Mouse (Mus musculus) right cerebral cortex, postnatal 36 days (tissue): ENCODE measurements around the gene Vgf.

ENCODE experiments used
- DNase-seq, 2 experiments: peaks; one replicate each; pipeline ENCODE4 v3.0.0; 2022; ENCODE audit warnings: low spot score in 2 of 2, mixed read lengths in 1 of 2

Vgf gene

GRCm38 (mm10) chr5:137030416-137030810 is 4.2 kb downstream of the Vgf start:
- peak; percentile 53 to 57 for DNase-seq

- no peak for DNase-seq
Measured at GRCm38 (mm10) chr5:137031076-137032032, 5.2 kb downstream of the Vgf start.

GRCm38 (mm10) chr5:137032033-137032421 is 5.8 kb downstream of the Vgf start:
- peak; percentile 51 to 52 for DNase-seq

GRCm38 (mm10) chr5:137032641-137033074 is 6.5 kb downstream of the Vgf start:
- peak; percentile 80 to 81 for DNase-seq

- DNase-seq = no peak
Measured at GRCm38 (mm10) chr5:137036211-137036610, 10.0 kb downstream of the Vgf start.

- DNase-seq = no peak
Measured at GRCm38 (mm10) chr5:137039453-137039852, 13.3 kb downstream of the Vgf start.

GRCm38 (mm10) chr5:137041442-137041841 is 15.2 kb downstream of the Vgf start:
- no peak for DNase-seq

GRCm38 (mm10) chr5:137043997-137044396 is 17.8 kb downstream of the Vgf start:
- no peak for DNase-seq

GRCm38 (mm10) chr5:137045402-137046323 is 19.5 kb downstream of the Vgf start, which contains the start of gene Ap1s1:
TSS of gene Ap1s1 (minus strand) at chr5:137046135.
- DNase-seq = peak; percentile 97 to 98

GRCm38 (mm10) chr5:137046324-137046718 is 20.1 kb downstream of the Vgf start:
- no peak for DNase-seq

GRCm38 (mm10) chr5:137046991-137047390 is 20.8 kb downstream of the Vgf start:
- DNase-seq = no peak

- no peak for DNase-seq
Measured at GRCm38 (mm10) chr5:137051125-137051524, 24.9 kb downstream of the Vgf start.

GRCm38 (mm10) chr5:137051914-137052505 is 25.8 kb downstream of the Vgf start:
- DNase-seq = peak in 1 of 2 experiments; percentile 65

GRCm38 (mm10) chr5:137054299-137054698 is 28.1 kb downstream of the Vgf start:
- DNase-seq = no peak

- no peak for DNase-seq
Measured at GRCm38 (mm10) chr5:137054873-137055272, 28.7 kb downstream of the Vgf start.

GRCm38 (mm10) chr5:137061809-137062481 is 35.8 kb downstream of the Vgf start:
- DNase-seq = peak in 1 of 2 experiments; percentile 41

- DNase-seq = no peak
Measured at GRCm38 (mm10) chr5:137062601-137063000, 36.4 kb downstream of the Vgf start.

GRCm38 (mm10) chr5:137065454-137065853 is 39.3 kb downstream of the Vgf start:
- DNase-seq = no peak

GRCm38 (mm10) chr5:137065923-137066322 is 39.7 kb downstream of the Vgf start:
- DNase-seq = no peak

GRCm38 (mm10) chr5:137068711-137069110 is 42.5 kb downstream of the Vgf start:
- DNase-seq = no peak
